Mouse (Mus musculus) heart, adult 11 months (tissue): Measurements from ENCODE around the gene Olfr1246.
"Not testable (repeated sequence)": the region's sequence is repeated elsewhere in the genome, so short reads cannot be mapped to it uniquely, and the experiment has no call there.

Experiments
- DNase-seq: peaks from one replicate; pipeline ENCODE4 v3.0.0; 2022

The Olfr1246 gene

DNA sequence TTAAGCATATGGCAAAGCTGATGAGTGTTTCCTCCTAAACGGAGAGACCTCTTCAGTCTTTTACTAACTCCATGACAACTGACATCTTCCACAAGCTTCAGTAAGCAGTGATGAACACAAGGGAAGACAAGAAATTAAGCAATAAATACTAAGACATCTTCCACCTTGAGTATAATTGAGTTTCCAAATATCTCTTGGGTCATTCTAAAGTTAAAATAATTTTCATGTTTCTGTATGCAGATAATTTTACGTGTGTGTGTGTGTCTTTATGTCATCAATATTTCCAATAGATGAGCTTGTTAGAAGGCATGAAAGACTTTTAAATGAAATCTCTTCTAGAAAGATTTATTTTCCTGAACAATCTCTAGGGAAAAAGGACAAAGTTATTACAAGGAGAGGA, at the start of gene Olfr1246:
Gene Olfr1246 (minus strand): TSS at position 101 of the 400 bp plus-strand sequence.
- DNase-seq, result no peak

DNA sequence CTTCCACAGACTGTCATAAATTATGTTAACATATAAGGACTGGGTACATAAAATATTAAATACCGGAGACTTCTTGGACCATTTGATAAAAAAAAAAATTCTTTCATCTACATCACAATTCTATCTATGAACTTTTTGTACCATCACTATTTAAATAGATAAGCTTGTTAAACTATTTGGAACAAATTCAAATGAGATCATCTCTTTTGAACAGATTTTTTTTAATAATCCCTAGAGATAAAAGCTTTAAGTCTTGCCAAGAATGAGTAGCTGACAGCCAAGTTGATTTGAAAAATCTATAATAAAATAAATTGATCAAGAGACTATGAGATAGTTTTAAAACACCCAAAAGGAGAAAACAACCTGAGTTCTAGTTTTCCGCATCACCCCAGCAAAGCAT, 41.9 kb upstream of the Olfr1246 start, which contains the start of gene Olfr1249:
Gene Olfr1249 (minus strand): TSS at position 101 of the 400 bp plus-strand sequence.
- DNase-seq, result no peak

DNA sequence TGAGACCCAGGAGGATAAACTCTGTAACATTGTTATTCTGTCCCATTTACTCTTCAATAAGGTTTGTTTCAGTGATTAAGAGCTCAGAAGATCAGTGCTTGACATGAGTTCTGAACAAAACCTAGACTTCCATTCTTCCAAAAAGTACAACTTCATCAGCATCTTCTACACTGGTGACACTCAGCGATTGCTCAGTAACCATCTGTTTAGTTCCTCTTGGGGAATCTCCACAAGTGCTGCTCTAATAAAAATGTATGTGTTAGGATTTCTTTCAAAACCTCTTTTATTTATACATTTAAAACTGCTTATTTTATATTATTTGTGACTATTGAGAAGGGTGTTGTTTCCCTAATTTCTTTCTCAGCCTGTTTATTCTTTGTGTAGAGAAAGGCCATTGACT, 25.2 kb upstream of the Olfr1246 start, which contains the start of gene Olfr1248:
Gene Olfr1248 (minus strand): TSS at position 101 of the 400 bp plus-strand sequence.
- not testable (repeated sequence) for DNase-seq

GRCm38 (mm10) chr2:89614030-89614429, 21.1 kb upstream of the Olfr1246 start, which contains the start of gene Olfr1247:
TSS of gene Olfr1247 (minus strand) at chr2:89614130.
- no peak for DNase-seq

DNA sequence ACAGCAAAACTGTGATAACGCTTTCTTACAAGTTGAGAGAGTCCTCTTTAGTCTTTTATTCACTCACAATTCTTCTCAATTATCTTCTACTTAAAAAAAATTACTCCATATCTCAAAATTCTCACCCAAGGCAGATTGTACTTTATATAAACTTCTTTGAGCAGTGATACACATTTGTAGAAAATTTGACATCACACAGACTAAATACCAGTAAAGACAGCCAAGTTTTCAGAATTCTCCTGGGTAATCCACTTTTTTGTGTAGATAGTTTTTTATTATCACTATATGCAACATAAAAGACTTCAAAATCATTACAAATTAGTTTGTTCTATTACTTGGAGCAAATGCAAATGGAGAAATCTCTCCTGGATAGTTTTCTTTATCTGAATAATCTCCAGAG, 14.6 kb downstream of the Olfr1246 start, which contains the start of gene Olfr1245:
Gene Olfr1245 (minus strand): TSS at position 101 of the 400 bp plus-strand sequence.
- no peak for DNase-seq

GRCm38 (mm10) chr2:89562706-89563105, 30.3 kb downstream of the Olfr1246 start:
- not testable (repeated sequence) for DNase-seq

DNA sequence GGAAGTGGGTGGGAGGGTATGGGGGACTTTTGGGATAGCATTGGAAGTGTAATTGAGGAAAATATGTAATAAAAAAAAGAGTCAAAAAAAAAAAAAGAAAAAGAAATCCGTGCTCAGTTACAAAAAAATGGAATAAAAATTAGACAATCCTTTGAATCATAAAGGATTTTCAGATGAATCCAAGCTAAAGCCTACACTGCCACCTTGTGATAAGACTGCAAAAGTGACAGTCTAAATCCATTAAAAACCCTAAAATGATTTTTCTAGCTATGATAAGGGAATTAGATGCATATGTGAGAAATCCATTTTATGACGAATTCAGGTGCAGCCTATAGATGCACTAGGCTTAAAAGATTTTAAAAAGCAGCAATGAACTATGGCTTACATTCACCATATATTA, 48.4 kb downstream of the Olfr1246 start:
- DNase-seq, result no peak

GRCm38 (mm10) chr2:89539923-89540322, 53.0 kb downstream of the Olfr1246 start:
- no peak for DNase-seq
